Mouse (Mus musculus): ENCODE data around the gene Rmdn3. TPM values are rescaled to one million over a fixed set of nuclear protein-coding genes. Genes with fewer than 3 reads are reported as not detected.
A peak's percentile ranks its signal among the peaks of the same experiment; 100 is the strongest.

Rmdn3 gene
- total RNA-seq, 2 experiments from 2014 or later = 62.4 to 62.9 TPM

- DNase-seq (ENCODE audit: extremely low spot score in 1 of 2, low spot score in 2 of 2) = no peak
- Histone ChIP-seq H3K4me3 (no peak overlapping the region), H3K27ac (no peak overlapping the region)
- intact Hi-C loops (cut with DNase I) = no loop called here
- no peak for TF ChIP-seq CTCF (IDR thresholded peaks at IDR 0.05)
These were observed 20.6 kb upstream of the Rmdn3 start for GRCm38 (mm10) chr2:119177384-119177939.

- DNase-seq (ENCODE audit: extremely low spot score in 1 of 2, low spot score in 2 of 2) = no peak
- Histone ChIP-seq H3K27ac (no peak overlapping the region), H3K4me3 (no peak overlapping the region)
- no peak for TF ChIP-seq CTCF (IDR thresholded peaks at IDR 0.05)
- intact Hi-C loops (cut with DNase I) = no loop called here
These were observed 19.9 kb upstream of the Rmdn3 start for GRCm38 (mm10) chr2:119176761-119177160.

- Histone ChIP-seq H3K4me3 (no peak overlapping the region), H3K27ac (no peak overlapping the region)
- no peak for TF ChIP-seq CTCF (IDR thresholded peaks at IDR 0.05)
- DNase-seq (ENCODE audit: extremely low spot score in 1 of 2, low spot score in 2 of 2) = no peak
- intact Hi-C loops (cut with DNase I) = no loop called here
These were observed 18.8 kb upstream of the Rmdn3 start for GRCm38 (mm10) chr2:119175614-119176013.

GRCm38 (mm10) chr2:119174866-119175265, 18.0 kb upstream of the Rmdn3 start:
- no peak for TF ChIP-seq CTCF (IDR thresholded peaks at IDR 0.05)
- no peak overlapping the region for H3K27ac ChIP-seq
- no peak for DNase-seq (ENCODE audit: extremely low spot score in 1 of 2, low spot score in 2 of 2)
- no peak overlapping the region for H3K4me3 ChIP-seq
- intact Hi-C loops (cut with DNase I) = no loop called here

- H3K4me3 ChIP-seq = no peak within 1 kb of the TSS
- intact Hi-C loops (cut with DNase I) = no loop called here
- no peak for DNase-seq (ENCODE audit: extremely low spot score in 1 of 2, low spot score in 2 of 2)
- no peak for TF ChIP-seq CTCF (IDR thresholded peaks at IDR 0.05)
- H3K27ac ChIP-seq = no peak within 1 kb of the TSS
These were observed 17.3 kb upstream of the Rmdn3 start, which contains the start of gene Gm14137 for GRCm38 (mm10) chr2:119173991-119174651. Gm14137 (plus strand) TSS chr2:119174509.

GRCm38 (mm10) chr2:119172862-119173576, 16.2 kb upstream of the Rmdn3 start:
- DNase-seq (ENCODE audit: extremely low spot score in 1 of 2, low spot score in 2 of 2) = peak in 1 of 2 experiments; percentile 22
- no peak overlapping the region for H3K27ac ChIP-seq
- intact Hi-C loops (cut with DNase I) = no loop called here
- H3K4me3 ChIP-seq = no peak overlapping the region
- no peak for TF ChIP-seq CTCF (IDR thresholded peaks at IDR 0.05)

GRCm38 (mm10) chr2:119172446-119172845, 15.6 kb upstream of the Rmdn3 start:
- intact Hi-C loops (cut with DNase I) = no loop called here
- no peak overlapping the region for H3K4me3 ChIP-seq
- H3K27ac ChIP-seq = no peak overlapping the region
- DNase-seq (ENCODE audit: extremely low spot score in 1 of 2, low spot score in 2 of 2) = no peak
- TF ChIP-seq CTCF (IDR thresholded peaks at IDR 0.05) = no peak

GRCm38 (mm10) chr2:119171574-119171973, 14.7 kb upstream of the Rmdn3 start:
- no peak for TF ChIP-seq CTCF (IDR thresholded peaks at IDR 0.05)
- Histone ChIP-seq H3K4me3 (no peak overlapping the region), H3K27ac (no peak overlapping the region)
- DNase-seq (ENCODE audit: extremely low spot score in 1 of 2, low spot score in 2 of 2) = no peak
- intact Hi-C loops (cut with DNase I) = no loop called here

- H3K27ac ChIP-seq = no peak overlapping the region
- intact Hi-C loops (cut with DNase I) = no loop called here
- H3K4me3 ChIP-seq = no peak overlapping the region
- no peak for TF ChIP-seq CTCF (IDR thresholded peaks at IDR 0.05)
- DNase-seq (ENCODE audit: extremely low spot score in 1 of 2, low spot score in 2 of 2) = no peak
These were observed 13.4 kb upstream of the Rmdn3 start for GRCm38 (mm10) chr2:119170282-119170681.

GRCm38 (mm10) chr2:119167866-119168256, 11.0 kb upstream of the Rmdn3 start:
- Histone ChIP-seq H3K27ac (no peak overlapping the region), H3K4me3 (peak overlapping the region; percentile 59)
- no peak for DNase-seq (ENCODE audit: extremely low spot score in 1 of 2, low spot score in 2 of 2)
- intact Hi-C loops (cut with DNase I) = no loop called here
- TF ChIP-seq CTCF (IDR thresholded peaks at IDR 0.05) = no peak

- peak within 1 kb of the TSS; percentile 59 for H3K4me3 ChIP-seq
- peak; percentile 19 for TF ChIP-seq CTCF (IDR thresholded peaks at IDR 0.05)
- DNase-seq (ENCODE audit: extremely low spot score in 1 of 2, low spot score in 2 of 2) = peak; percentile 30 to 57
- intact Hi-C loops (cut with DNase I) = no loop called here
- no peak within 1 kb of the TSS for H3K27ac ChIP-seq
These were observed 10.3 kb upstream of the Rmdn3 start, which contains the start of gene Gchfr for GRCm38 (mm10) chr2:119166901-119167865. Gchfr (plus strand) TSS chr2:119167773.
